Mouse (Mus musculus) G1E (cell line): ENCODE measurements around the gene Pfkm. TPM values are rescaled to one million over a fixed set of nuclear protein-coding genes. Genes with fewer than 3 reads are reported as not detected.

ENCODE experiments used
- ATAC-seq: 2 replicates; pipeline ENCODE4 v1.8.0; 2016; ENCODE audit warnings: mild to moderate bottlenecking; ENCODE audit not compliant: insufficient number of reproducible peaks, poor library complexity, low FRiP score, severe bottlenecking; ENCODE audit errors: extremely low read depth
- DNase-seq: peaks from one replicate; pipeline ENCODE4 v3.0.0; 2012; ENCODE audit warnings: low spot score
- H3K27me3 ChIP-seq: 2 replicates; pipeline ENCODE4 v1.6.1; 2012; ENCODE audit warnings: mild to moderate bottlenecking, low read length, inconsistent platforms; ENCODE audit not compliant: insufficient read depth
- H3K36me3 ChIP-seq: replicated peaks from 2 replicates; pipeline ENCODE3; 2012; ENCODE audit warnings: mild to moderate bottlenecking, inconsistent platforms
- H3K4me1 ChIP-seq: 2 replicates; pipeline ENCODE4 v1.6.1; 2012; ENCODE audit warnings: low read depth, low read length, inconsistent platforms, mixed read lengths; ENCODE audit not compliant: insufficient read depth
- H3K4me3 ChIP-seq: 2 replicates; pipeline ENCODE4 v1.5.1; 2012; ENCODE audit warnings: low read depth, mild to moderate bottlenecking, inconsistent platforms, low read length, moderate library complexity, mixed read lengths
- H3K9me3 ChIP-seq: replicated peaks from 2 replicates; pipeline ENCODE4 v1.6.1; 2012; ENCODE audit warnings: inconsistent platforms
- CTCF ChIP-seq: IDR thresholded peaks from 2 replicates; pipeline ENCODE4 v1.5.1; 2012; ENCODE audit warnings: low read depth, low read length, inconsistent platforms, mixed read lengths
- GATA1 ChIP-seq: IDR thresholded peaks from 2 replicates; pipeline ENCODE4 v1.6.1; 2012; ENCODE audit warnings: borderline replicate concordance, low read length, inconsistent platforms, mixed read lengths
- GATA2 ChIP-seq: IDR thresholded peaks from 2 replicates; pipeline ENCODE4 v1.6.1; 2012; ENCODE audit warnings: low read depth, low read length, inconsistent platforms, borderline replicate concordance
- POLR2AphosphoS5 ChIP-seq: IDR thresholded peaks from 2 replicates; pipeline ENCODE4 v1.6.1; 2012; ENCODE audit warnings: low read depth, low read length, inconsistent platforms; ENCODE audit not compliant: insufficient replicate concordance
- TAL1 ChIP-seq: conservative IDR thresholded peaks from 2 replicates; pipeline ENCODE4 v1.6.1; 2012; ENCODE audit warnings: low read depth, low read length, inconsistent platforms, mixed read lengths
- polyA plus RNA-seq: library from polyadenylated mRNA; stranded (reverse); fragments of >175 nt; gene quantifications from 2 replicates; pipeline ENCODE4 v1.2.3, GENCODE M21; 2012
- total RNA-seq, 2 experiments: library from RNA; stranded (forward) in 1 of 2; stranded (reverse) in 1 of 2; fragments of 200-1000 nt in 1 of 2; fragments of >200 nt in 1 of 2; fragmentation: Nextera tagmentation in 1 of 2; gene quantifications; 2 replicates each; pipeline ENCODE4 v1.2.3; 2014 to 2017

Pfkm gene
- total and polyA plus RNA-seq, 3 experiments = 13.3 to 48.1 (median 13.5) TPM

DNA sequence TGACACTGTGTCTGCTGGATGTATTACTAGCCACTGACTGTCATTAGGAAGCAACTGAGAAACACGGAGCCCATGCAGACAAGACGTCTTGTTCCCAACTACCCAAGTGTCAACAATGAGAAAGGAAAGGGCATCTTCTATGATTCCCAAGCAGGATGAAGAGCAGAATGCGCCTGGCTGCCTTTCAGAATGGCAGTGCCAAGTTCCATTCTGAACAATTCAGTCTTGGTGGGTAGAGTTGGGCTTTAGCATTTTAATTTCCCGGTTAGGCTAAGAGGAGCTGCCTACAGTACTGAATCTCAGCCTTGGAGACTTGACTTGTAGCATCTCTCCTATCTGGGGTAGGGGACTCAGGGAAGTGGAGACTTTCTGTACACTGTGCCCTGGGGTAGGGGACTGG is 41.6 kb downstream of the Pfkm start:
- no peak for ATAC-seq
- no peak for DNase-seq
- H3K36me3 ChIP-seq = peaks cover 96% of the 10 kb centered on the region
- no peak overlapping the region for H3K4me3 ChIP-seq
- no peaks in the 10 kb centered on the region for H3K4me1 ChIP-seq
- no peaks in the 10 kb centered on the region for H3K27me3 ChIP-seq
- TF ChIP-seq CTCF (no peak), GATA2 (no peak), GATA1 (no peak), POLR2AphosphoS5 (no peak), TAL1 (no peak)
- no peaks in the 10 kb centered on the region for H3K9me3 ChIP-seq

DNA sequence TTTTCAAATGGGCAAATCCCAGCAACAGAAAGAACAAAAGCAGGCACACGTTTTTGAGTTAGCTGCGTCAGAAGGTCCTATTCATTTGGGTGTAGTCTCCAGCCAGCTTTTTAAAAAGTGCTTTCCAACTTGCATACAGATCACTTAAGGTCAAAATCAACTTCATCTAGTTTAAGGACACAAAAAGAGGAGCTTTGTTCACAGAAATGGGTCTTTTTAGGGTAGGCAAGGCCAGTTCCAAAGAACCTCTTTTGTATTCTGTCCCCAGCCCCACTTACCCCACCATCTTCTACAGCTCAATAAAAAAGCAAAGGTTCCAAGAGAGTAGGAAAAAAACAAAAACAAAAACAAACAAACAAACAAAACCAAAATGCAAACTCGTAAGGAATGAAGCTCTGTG is 42.3 kb downstream of the Pfkm start:
- Histone ChIP-seq H3K4me3 (no peak overlapping the region), H3K27me3 (no peaks in the 10 kb centered on the region), H3K4me1 (peaks cover 5% of the 10 kb centered on the region), H3K36me3 (peaks cover 96% of the 10 kb centered on the region), H3K9me3 (no peaks in the 10 kb centered on the region)
- ATAC-seq (no peak), DNase-seq (no peak)
- TF ChIP-seq POLR2AphosphoS5 (no peak), CTCF (no peak)

- H3K4me1 ChIP-seq = peaks cover 9% of the 10 kb centered on the region
- H3K9me3 ChIP-seq = no peaks in the 10 kb centered on the region
- no peaks in the 10 kb centered on the region for H3K27me3 ChIP-seq
- no peak overlapping the region for H3K4me3 ChIP-seq
- ATAC-seq = no peak
- H3K36me3 ChIP-seq = peaks cover 96% of the 10 kb centered on the region
- TF ChIP-seq CTCF (no peak), POLR2AphosphoS5 (no peak), GATA1 (no peak), GATA2 (no peak), TAL1 (no peak)
- DNase-seq = no peak
Measured at GRCm38 (mm10) chr15:98135671-98136070, 43.3 kb downstream of the Pfkm start.

DNA sequence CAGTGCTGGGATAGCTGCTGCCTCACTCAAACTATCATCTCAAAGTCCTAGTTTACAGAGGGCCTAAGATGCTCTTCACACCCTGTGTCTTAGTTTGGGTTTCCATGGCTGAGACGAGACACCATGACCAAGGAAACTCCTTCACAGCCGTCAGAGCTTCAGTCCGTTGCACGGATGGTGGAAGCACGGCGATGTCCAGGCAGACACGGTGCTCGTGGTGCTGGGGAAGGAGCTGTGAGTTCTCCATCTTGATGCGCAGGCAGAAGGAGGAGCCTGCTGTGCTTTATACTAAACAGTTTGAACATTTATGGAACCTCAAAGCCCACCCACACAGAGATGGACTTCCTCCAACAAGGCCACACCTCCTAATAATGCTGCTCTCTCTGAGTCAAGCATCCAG is 44.5 kb downstream of the Pfkm start:
- no peak for DNase-seq
- H3K4me1 ChIP-seq = peaks cover 12% of the 10 kb centered on the region

DNA sequence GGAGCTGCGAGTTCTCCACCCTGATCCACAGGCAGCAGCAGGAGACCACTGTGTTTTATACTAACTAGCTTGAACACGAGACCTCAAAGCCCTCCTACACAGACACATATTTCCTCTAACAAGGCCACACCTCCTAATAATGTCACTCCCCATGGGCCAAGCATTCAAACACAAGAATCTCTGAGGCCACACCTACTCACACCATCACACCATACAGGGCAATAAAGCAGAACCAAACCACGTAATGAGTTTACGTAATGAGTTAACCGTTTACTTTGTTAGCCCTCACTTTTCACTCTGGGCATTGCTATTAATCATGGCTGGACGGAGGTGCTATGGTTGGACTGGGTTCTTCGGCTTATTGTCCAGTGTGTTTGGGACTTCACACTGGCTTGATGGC is 47.4 kb downstream of the Pfkm start:
- TF ChIP-seq CTCF = no peak
- no peak for TF ChIP-seq GATA2
- TF ChIP-seq GATA1 = no peak
- TF ChIP-seq POLR2AphosphoS5 = no peak
- no peak for TF ChIP-seq TAL1
- ATAC-seq (no peak), DNase-seq (no peak)
- Histone ChIP-seq H3K36me3 (peaks cover 80% of the 10 kb centered on the region), H3K4me1 (peaks cover 19% of the 10 kb centered on the region), H3K9me3 (no peaks in the 10 kb centered on the region), H3K27me3 (no peaks in the 10 kb centered on the region), H3K4me3 (no peak overlapping the region)

More for the DNA sequence above, 44.5 kb downstream of the Pfkm start:
- H3K27me3 ChIP-seq = no peaks in the 10 kb centered on the region
- no peak for ATAC-seq
- H3K9me3 ChIP-seq = no peaks in the 10 kb centered on the region
- H3K4me3 ChIP-seq = no peak overlapping the region
- TF ChIP-seq GATA2 = no peak
- TF ChIP-seq TAL1 = no peak
- no peak for TF ChIP-seq GATA1
- no peak for TF ChIP-seq CTCF
- no peak for TF ChIP-seq POLR2AphosphoS5
- peaks cover 95% of the 10 kb centered on the region for H3K36me3 ChIP-seq

DNA sequence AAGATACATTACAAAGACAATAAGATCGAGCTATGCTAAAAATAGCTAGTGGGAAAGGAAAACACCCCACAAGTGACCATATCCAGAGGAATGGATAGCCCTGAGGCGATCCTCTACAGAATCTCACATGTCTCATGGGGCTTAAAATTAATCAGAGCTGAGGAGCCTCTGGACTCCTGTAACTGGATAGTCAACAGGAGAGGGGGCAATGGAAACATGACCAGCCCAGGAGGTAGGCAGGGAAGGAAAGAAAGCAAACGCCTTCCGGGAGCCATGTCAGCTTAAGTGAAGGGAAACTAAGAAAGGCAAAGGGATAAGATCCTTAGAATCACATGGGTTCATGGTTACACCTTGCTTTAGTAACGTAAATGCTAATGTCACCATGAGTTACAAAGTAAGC is 48.4 kb downstream of the Pfkm start:
- ATAC-seq = no peak
- no peak for TF ChIP-seq GATA2
- TF ChIP-seq CTCF = no peak
- TF ChIP-seq GATA1 = no peak
- no peak for TF ChIP-seq TAL1
- TF ChIP-seq POLR2AphosphoS5 = no peak
- H3K4me3 ChIP-seq = no peak overlapping the region
- no peaks in the 10 kb centered on the region for H3K27me3 ChIP-seq
- no peaks in the 10 kb centered on the region for H3K9me3 ChIP-seq
- H3K4me1 ChIP-seq = peaks cover 23% of the 10 kb centered on the region
- peaks cover 69% of the 10 kb centered on the region for H3K36me3 ChIP-seq
- DNase-seq = no peak

DNA sequence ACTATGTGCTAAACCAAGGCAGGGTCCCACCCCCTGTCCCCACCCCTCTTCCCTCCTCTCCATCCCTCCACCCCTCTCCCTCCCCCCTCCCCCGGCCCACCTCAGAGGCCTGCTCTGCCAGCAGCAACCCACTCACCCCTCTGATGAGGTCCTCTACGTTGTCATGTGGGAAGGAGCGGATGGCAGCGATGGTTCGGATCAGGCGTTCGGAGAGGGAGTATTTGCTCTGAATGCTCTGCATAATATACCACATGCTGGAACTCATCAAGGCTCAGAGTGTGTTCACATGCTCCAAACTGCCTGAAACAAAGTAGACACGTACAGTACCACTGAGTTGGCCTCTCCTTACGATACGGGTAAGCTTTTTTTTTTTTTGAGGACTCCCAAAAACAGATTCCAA is 50.1 kb downstream of the Pfkm start:
- Histone ChIP-seq H3K9me3 (no peaks in the 10 kb centered on the region), H3K36me3 (peaks cover 52% of the 10 kb centered on the region), H3K4me1 (peaks cover 25% of the 10 kb centered on the region), H3K4me3 (no peak overlapping the region), H3K27me3 (no peaks in the 10 kb centered on the region)
- TF ChIP-seq CTCF (no peak), TAL1 (no peak), GATA2 (no peak), POLR2AphosphoS5 (no peak), GATA1 (no peak)
- DNase-seq (no peak), ATAC-seq (no peak)
